Mouse (Mus musculus) 3134 (cell line): ENCODE data around the gene A030003K21Rik.

Experiments used
- DNase-seq: peaks from one replicate; pipeline ENCODE4 v3.0.0-alpha.2; 2011; ENCODE audit warnings: low spot score; ENCODE audit not compliant: insufficient read length; ENCODE audit errors: extremely low read depth

The A030003K21Rik gene

GRCm38 (mm10) chr1:82913434-82913833 is 29.8 kb downstream of the A030003K21Rik start:
- peak; percentile 33 for DNase-seq

GRCm38 (mm10) chr1:82913025-82913424 is 30.2 kb downstream of the A030003K21Rik start, which contains the start of gene A030005L19Rik:
A030005L19Rik (plus strand) TSS chr1:82913325.
- DNase-seq, result no peak

DNA sequence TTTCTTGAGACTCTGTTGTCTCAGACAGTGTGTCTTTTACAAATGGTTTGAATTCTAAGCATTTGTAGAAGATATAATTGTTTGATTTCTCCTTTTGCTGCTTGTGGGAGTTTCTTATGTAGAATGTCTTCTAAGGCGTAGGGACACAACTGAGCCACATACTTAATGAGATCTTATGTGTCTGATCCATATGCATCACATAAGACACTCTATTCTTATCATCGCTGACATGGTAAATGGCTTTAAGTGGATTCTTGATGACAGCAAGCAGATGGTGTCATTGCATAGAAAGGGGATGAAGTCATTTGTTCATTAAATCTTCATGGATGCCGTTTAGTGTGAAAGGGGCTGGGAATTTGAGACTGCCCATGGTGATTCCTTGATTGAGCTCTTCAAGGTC is 37.3 kb downstream of the A030003K21Rik start:
- DNase-seq, result no peak

DNA sequence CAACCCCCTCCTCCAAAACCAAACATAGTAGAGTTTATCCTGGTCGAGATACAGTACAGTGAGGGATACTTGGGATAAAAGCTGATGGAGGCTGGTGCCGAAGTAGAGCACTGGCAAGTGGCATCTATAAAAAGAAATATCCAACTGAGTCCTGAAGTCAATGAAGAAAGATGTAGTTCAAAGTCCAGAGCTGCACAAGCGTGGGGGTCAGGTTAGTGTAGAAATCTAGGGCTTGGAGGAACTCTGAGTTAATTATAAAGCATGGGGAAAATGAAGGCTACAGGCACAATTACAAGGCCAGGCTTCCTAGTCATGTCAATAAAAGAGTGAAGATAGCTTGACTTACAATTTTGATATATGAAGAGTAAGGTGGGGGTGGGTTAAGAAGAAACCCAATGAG is 42.0 kb downstream of the A030003K21Rik start:
- no peak for DNase-seq

- DNase-seq, result no peak
Measured at GRCm38 (mm10) chr1:82900567-82900966, 42.6 kb downstream of the A030003K21Rik start.

GRCm38 (mm10) chr1:82893269-82893668 is 49.9 kb downstream of the A030003K21Rik start:
- DNase-seq, result no peak
